Mouse (Mus musculus) E14TG2a.4 (cell line): ENCODE measurements around the gene Epn2.

Source experiments
- H3K27me3 ChIP-seq: 2 replicates; pipeline ENCODE4 v1.6.1; 2014; ENCODE audit warnings: low read length, control low read depth; ENCODE audit not compliant: insufficient read depth
- H3K36me3 ChIP-seq: 2 replicates; pipeline ENCODE4 v1.6.1; 2014; ENCODE audit warnings: low read length, control low read depth; ENCODE audit not compliant: insufficient read depth
- H3K4me1 ChIP-seq: replicated peaks from 2 replicates; pipeline ENCODE4 v1.6.1; 2014; ENCODE audit warnings: low read depth, low read length, control low read depth
- H3K4me3 ChIP-seq: replicated peaks from 2 replicates; pipeline ENCODE4 v1.5.1; 2014; ENCODE audit warnings: mild to moderate bottlenecking, low read length
- H3K9me3 ChIP-seq: 2 replicates; pipeline ENCODE4 v1.6.1; 2014; ENCODE audit warnings: low read length, control low read depth
- CTCF ChIP-seq: conservative IDR thresholded peaks from 2 replicates; pipeline ENCODE4 v1.5.1; 2014; ENCODE audit warnings: low read length
- NANOG ChIP-seq: IDR thresholded peaks from 2 replicates; pipeline ENCODE4 v1.6.1; 2014; ENCODE audit warnings: borderline replicate concordance, low read length, mixed read lengths
- POU5F1 ChIP-seq: IDR thresholded peaks from 2 replicates; pipeline ENCODE4 v1.6.1; 2014; ENCODE audit warnings: low read length, borderline replicate concordance

The Epn2 gene

DNA sequence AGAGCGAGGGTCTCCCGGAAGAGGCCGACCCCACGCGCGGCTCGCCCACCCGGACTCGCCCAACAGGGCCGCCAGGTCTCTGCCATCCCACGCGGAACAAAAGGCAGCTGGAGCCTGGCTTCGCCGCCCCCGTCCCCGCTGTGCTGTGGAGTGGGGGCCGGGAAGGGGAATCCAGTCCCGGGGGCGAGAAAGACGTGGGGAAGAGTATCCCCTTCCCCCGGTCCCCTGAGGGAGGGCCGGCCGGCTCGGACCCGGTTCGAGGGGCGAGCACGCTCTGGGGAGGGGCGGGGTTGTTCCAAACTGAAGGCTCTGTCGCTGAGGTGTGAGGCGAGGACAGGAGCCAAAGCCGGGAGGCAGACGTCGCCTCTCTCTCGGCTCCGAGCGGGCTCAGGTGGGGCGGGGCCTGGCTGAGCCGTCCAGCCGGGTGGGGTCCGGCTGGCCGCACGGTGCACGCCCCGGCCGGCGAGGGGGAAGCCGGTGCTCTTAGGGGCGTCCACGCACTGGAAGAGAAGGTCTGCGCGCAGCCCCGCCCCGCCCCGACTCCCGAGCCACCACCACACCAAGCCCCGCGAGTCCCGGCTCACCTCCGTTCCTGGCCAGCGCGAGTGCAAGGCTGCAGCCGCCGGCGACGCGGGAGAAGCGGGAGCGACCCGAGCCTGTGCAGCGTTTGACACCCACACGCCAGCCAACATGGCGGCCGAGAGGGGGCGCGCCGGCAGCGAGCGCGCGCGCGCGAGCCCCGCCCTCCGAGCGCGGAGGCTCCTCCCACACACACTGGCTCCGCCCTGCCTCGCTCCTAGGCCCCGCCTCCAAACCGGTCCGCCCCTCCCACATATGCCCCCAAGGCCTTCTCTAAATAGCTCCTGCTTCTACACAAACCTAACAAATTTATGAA lies at the start of gene Epn2:
Gene Epn2, minus strand, starts transcription at position 705 of the 895 bp plus-strand sequence.
- H3K27me3 ChIP-seq, result no peaks in the 10 kb centered on the region
- TF ChIP-seq CTCF (no peak), NANOG (no peak), POU5F1 (no peak)
- peaks cover 66% of the 10 kb centered on the region for H3K4me1 ChIP-seq
- H3K4me3 ChIP-seq, result peak within 1 kb of the TSS; percentile 96
- H3K9me3 ChIP-seq, result no peaks in the 10 kb centered on the region
- peaks cover 17% of the 10 kb centered on the region for H3K36me3 ChIP-seq

- no peaks in the 10 kb centered on the region for H3K36me3 ChIP-seq
- H3K4me1 ChIP-seq, result peaks cover 6% of the 10 kb centered on the region
- H3K27me3 ChIP-seq, result no peaks in the 10 kb centered on the region
- TF ChIP-seq POU5F1 (no peak), NANOG (no peak), CTCF (0 out of 2 replicates have a peak, but pooled peaks have one; percentile 24)
- no peak overlapping the region for H3K4me3 ChIP-seq
- no peaks in the 10 kb centered on the region for H3K9me3 ChIP-seq
These were observed 47.0 kb upstream of the Epn2 start for GRCm38 (mm10) chr11:61626509-61626908.

DNA sequence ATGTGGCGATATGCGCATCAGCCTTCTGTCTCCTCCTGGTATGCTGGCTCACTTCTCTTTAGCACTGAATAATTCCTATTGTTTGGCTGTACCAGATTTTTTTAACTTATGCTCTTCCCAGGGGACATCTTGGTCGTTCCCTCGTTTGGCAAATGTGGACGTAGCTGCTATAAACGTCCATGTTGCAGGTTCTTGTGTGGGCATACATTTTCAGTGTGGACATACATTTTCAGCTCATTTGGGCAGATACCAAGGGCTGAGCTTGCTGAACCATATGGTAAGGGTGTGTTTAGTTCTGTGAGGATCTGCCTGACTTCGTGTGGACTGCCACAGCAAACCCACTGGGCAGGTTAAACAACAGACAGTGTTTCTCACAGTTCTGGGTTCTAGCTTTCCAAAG lies 45.6 kb upstream of the Epn2 start:
- TF ChIP-seq NANOG, result no peak
- TF ChIP-seq CTCF, result no peak
- no peak for TF ChIP-seq POU5F1
- H3K36me3 ChIP-seq, result no peaks in the 10 kb centered on the region
- no peaks in the 10 kb centered on the region for H3K27me3 ChIP-seq
- peaks cover 16% of the 10 kb centered on the region for H3K4me1 ChIP-seq
- no peaks in the 10 kb centered on the region for H3K9me3 ChIP-seq
- no peak overlapping the region for H3K4me3 ChIP-seq

DNA sequence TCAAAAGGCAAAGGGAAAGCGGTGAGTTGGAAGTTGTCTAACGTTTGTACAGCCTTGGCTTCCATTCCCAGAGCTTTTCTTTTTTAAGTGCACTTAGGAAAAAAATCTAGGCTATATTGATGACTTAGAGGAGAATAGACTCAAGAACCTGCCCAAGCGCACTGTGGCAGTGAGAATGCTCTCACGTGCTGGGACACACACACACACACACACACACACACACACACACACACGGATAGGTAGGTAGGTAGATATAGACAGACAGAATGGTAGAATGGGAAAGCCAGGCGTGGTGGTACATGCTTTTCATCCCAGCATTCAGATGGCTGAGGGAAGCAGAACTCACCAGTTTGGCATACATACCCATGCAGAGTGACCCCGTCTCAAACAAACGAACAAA lies 41.3 kb upstream of the Epn2 start:
- peaks cover 18% of the 10 kb centered on the region for H3K27me3 ChIP-seq
- no peaks in the 10 kb centered on the region for H3K36me3 ChIP-seq
- TF ChIP-seq POU5F1 (no peak), NANOG (no peak), CTCF (no peak)
- peak overlapping the region; percentile 65 for H3K4me3 ChIP-seq
- peaks cover 37% of the 10 kb centered on the region for H3K4me1 ChIP-seq
- no peaks in the 10 kb centered on the region for H3K9me3 ChIP-seq

DNA sequence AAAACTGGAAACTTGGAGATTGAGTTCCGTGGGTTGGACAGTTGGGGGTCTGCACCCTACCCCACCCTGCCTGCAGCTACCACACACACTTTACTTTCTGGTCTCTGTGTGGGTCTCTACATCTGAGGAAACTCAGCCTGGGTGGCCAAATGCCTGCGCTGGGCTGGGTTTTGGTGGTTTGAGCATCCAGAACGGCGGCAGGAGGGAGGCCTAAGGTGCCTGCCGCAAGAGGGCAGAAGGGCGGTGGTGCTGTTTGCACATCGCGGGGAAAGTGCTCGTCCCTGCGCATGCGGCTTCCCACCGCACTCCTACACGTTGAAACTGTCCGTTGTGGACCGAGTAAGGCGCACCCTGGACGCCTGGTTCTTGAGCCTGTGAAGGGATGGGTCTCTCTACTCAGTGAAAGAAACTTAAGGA lies 40.8 kb upstream of the Epn2 start:
- H3K9me3 ChIP-seq, result no peaks in the 10 kb centered on the region
- peaks cover 42% of the 10 kb centered on the region for H3K4me1 ChIP-seq
- TF ChIP-seq NANOG, result no peak
- no peak for TF ChIP-seq POU5F1
- TF ChIP-seq CTCF, result peak; percentile 76
- H3K4me3 ChIP-seq, result peak overlapping the region; percentile 65
- peaks cover 23% of the 10 kb centered on the region for H3K27me3 ChIP-seq
- H3K36me3 ChIP-seq, result no peaks in the 10 kb centered on the region

GRCm38 (mm10) chr11:61619791-61620241 lies 40.3 kb upstream of the Epn2 start:
- Histone ChIP-seq H3K27me3 (peaks cover 28% of the 10 kb centered on the region), H3K4me1 (peaks cover 42% of the 10 kb centered on the region), H3K4me3 (peak overlapping the region; percentile 65), H3K9me3 (no peaks in the 10 kb centered on the region), H3K36me3 (no peaks in the 10 kb centered on the region)
- no peak for TF ChIP-seq POU5F1
- no peak for TF ChIP-seq CTCF
- TF ChIP-seq NANOG, result no peak

GRCm38 (mm10) chr11:61619356-61619755 lies 39.9 kb upstream of the Epn2 start:
- Histone ChIP-seq H3K9me3 (no peaks in the 10 kb centered on the region), H3K4me3 (peak overlapping the region; percentile 65), H3K4me1 (peaks cover 42% of the 10 kb centered on the region), H3K27me3 (peaks cover 31% of the 10 kb centered on the region), H3K36me3 (no peaks in the 10 kb centered on the region)
- TF ChIP-seq NANOG, result no peak
- TF ChIP-seq POU5F1, result no peak
- no peak for TF ChIP-seq CTCF

DNA sequence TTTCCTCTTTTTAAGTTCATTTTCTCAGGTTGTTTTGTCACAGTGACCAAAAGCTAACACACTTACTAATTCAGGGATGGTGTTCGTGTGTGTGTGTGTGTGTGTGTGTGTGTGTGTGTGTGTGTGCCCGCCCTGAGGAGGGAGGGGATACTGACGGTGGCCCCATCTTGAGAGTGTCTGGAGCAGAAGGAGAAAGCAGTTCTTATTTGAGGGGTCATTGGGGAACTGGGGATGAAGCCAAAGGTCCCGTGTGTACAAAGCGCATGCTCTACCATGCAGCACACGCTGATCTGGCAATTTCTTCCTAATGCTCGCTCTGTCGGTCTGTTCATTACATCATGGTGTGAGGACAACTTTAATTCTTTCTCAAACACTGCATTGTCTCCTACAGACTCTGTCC lies 39.1 kb upstream of the Epn2 start:
- H3K4me3 ChIP-seq, result no peak overlapping the region

More for the DNA sequence above, 39.1 kb upstream of the Epn2 start:
- Histone ChIP-seq H3K9me3 (no peaks in the 10 kb centered on the region), H3K27me3 (peaks cover 34% of the 10 kb centered on the region), H3K36me3 (no peaks in the 10 kb centered on the region), H3K4me1 (peaks cover 38% of the 10 kb centered on the region)
- TF ChIP-seq CTCF (no peak), POU5F1 (no peak), NANOG (no peak)
